Mouse (Mus musculus) embryonic facial prominence, embryonic 13.5 days (tissue): ENCODE measurements around the gene Prr12. TPM values are rescaled to one million over a fixed set of nuclear protein-coding genes. Genes with fewer than 3 reads are reported as not detected.

Experiments
- ATAC-seq: fragments of 200-750 bp; cut with Nextera tagmentation; 2 replicates; pipeline ENCODE4 v1.8.0; 2017; ENCODE audit warnings: low read depth; ENCODE audit not compliant: insufficient number of reproducible peaks, insufficient read depth, low FRiP score, low TSS enrichment
- H3K27ac ChIP-seq: fragments of 300-500 bp; sonication (generic); 2 replicates; pipeline ENCODE4 v1.5.1; 2015; ENCODE audit warnings: moderate library complexity, mild to moderate bottlenecking, inconsistent platforms
- H3K27me3 ChIP-seq: fragments of 300-500 bp; sonication (generic); 2 replicates; pipeline ENCODE4 v1.6.1; 2015; ENCODE audit warnings: mild to moderate bottlenecking, inconsistent platforms
- H3K36me3 ChIP-seq: fragments of 300-500 bp; sonication (generic); 2 replicates; pipeline ENCODE4 v1.6.1; 2015; ENCODE audit warnings: mild to moderate bottlenecking, inconsistent platforms
- H3K4me1 ChIP-seq: fragments of 300-500 bp; sonication (generic); 2 replicates; pipeline ENCODE4 v1.6.1; 2015; ENCODE audit warnings: inconsistent platforms
- H3K4me2 ChIP-seq: fragments of 300-500 bp; sonication (generic); 2 replicates; pipeline ENCODE4 v1.6.1; 2015; ENCODE audit warnings: moderate library complexity, mild to moderate bottlenecking, inconsistent platforms
- H3K4me3 ChIP-seq: fragments of 300-500 bp; sonication (generic); 2 replicates; pipeline ENCODE4 v1.5.1; 2015; ENCODE audit warnings: mild to moderate bottlenecking, inconsistent platforms
- H3K9ac ChIP-seq: fragments of 300-500 bp; sonication (generic); 2 replicates; pipeline ENCODE4 v1.6.1; 2015; ENCODE audit warnings: mild to moderate bottlenecking, inconsistent platforms
- H3K9me3 ChIP-seq: fragments of 300-500 bp; sonication (generic); 2 replicates; pipeline ENCODE4 v1.6.1; 2016; ENCODE audit warnings: inconsistent platforms
- WGBS: fragments of 180-500 bp; shearing (Covaris S2); methylation state at CpG from one replicate; pipeline ENCODE4 v1.1.7; 2015; ENCODE audit warnings: mixed read lengths; 5-methylcytosine and 5-hydroxymethylcytosine counted together
- polyA plus RNA-seq: library from polyadenylated mRNA; unstranded; fragments of >200 nt; fragmentation: Nextera tagmentation; extraction: Ambion mirVana; gene quantifications from 2 replicates; pipeline ENCODE4 v1.2.1, GENCODE M21; 2015

Prr12 gene
- polyA plus RNA-seq, 1 experiment from 2014 or later, result 15.7 TPM

DNA sequence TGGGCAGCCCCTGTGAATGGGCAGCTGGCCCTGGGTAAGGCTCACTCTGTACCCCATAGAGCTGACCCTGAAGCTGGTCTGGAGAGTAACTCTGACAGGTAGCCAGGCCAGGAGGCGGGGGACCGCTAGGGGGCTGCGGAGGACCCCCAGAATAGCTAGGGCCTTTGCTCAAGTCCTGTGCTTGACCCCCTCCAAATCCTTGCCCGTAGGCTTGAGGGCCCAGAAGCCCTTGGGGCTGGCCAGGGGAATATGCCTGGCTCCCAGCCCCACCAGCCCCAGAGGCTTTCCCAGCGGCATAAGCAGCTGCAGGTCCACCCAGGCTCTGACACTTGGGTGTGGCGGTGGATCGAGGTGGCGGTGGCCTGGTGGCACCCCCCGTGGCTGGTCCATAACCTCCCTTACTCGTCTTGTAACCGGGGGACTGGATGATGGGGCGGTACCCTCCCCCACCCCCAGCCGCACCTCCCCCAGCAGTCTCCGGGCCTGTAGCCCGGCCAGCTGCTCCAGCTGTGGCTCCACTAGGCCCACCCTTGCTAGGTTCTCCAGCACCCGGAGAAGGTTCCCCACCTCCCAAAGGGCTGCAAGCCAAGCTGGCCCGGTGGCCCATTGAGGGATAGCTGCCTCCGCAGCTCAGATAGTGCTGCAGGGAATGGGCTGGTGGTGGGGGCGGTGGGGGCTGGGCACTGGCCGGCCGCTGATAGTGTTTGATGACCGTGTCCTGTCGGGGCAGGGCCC, 3.6 kb downstream of the Prr12 start:
- Histone ChIP-seq H3K27me3 (no peaks in the 10 kb centered on the region), H3K9me3 (no peaks in the 10 kb centered on the region), H3K4me2 (no peak overlapping the region), H3K27ac (no peak overlapping the region), H3K36me3 (peaks cover 70% of the 10 kb centered on the region), H3K4me1 (peaks cover 29% of the 10 kb centered on the region), H3K4me3 (no peak overlapping the region), H3K9ac (no peak overlapping the region)
- ATAC-seq, result no peak
- WGBS, result 93% methylated on average over 22 of the region's 23 CpGs

DNA sequence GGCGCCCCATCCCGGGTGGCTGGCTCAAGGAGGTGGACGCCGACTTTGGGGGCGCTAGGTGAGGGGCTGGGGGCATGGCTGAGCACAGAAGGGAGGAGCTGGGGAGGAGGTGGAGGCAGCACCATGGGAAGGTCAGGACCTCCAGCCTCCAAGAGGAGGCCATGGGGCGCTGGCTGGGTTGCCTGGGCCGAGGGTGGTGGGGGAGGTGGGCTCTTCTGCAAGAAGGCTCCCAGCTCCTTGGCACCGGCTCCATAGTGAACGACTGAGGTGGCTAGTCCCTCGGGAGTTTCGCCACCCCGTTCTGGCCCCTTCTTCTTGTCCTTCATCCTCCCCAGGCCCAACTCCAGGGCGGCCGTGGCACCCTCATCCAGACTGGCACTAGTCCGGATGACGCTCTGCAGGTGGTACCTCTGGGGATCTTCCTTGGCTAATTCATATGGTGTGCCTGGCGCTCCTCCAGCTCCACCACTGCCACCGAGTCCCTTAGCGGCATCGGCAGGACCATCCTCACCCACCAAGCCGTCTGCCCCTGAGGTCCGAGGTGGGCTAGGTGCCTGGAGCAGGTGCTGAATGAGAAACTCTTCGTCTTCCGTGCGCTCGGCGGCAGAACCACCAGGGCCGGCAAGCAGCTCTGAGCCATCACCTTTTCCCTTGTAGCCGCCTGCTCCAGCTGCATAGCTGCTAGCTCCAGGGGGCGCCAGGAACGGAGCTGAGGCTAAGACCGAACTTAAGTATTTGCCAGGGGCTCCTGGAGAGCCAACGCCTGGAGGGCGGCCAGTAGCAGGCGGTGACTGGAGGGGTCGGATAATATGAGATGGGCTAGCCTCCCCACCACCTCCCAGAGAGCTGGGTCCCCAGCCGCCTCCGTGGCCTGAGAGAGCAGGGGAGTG, 4.4 kb downstream of the Prr12 start:
- H3K9ac ChIP-seq, result no peak overlapping the region
- no peak overlapping the region for H3K4me3 ChIP-seq
- no peak overlapping the region for H3K27ac ChIP-seq
- H3K27me3 ChIP-seq, result no peaks in the 10 kb centered on the region
- H3K4me1 ChIP-seq, result peaks cover 29% of the 10 kb centered on the region
- no peak overlapping the region for H3K4me2 ChIP-seq
- WGBS, result 93% methylated on average over 38 of the region's 38 CpGs
- no peaks in the 10 kb centered on the region for H3K9me3 ChIP-seq
- no peak for ATAC-seq
- peaks cover 79% of the 10 kb centered on the region for H3K36me3 ChIP-seq

DNA sequence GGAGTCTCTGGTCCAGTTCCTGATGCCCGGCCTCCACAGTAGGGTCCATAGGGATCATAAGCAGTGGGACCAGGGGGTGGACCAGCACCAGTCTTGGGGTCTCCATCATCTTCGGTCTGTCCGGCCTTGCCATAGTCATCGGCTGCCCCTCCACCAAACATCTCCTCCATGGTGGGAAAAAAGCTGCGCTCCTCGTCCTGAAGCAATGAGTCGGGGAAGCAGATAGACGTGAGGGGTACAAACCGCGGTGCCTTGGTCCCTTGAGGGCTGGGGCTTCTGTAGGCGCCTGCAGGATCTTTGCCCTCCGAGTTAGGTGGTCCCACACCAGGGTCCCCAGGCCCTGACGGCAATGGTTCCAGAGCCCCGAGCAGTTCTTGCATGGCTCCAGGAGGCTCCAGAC, 5.2 kb downstream of the Prr12 start:
- no peak for ATAC-seq
- Histone ChIP-seq H3K36me3 (peaks cover 86% of the 10 kb centered on the region), H3K4me2 (no peak overlapping the region), H3K27me3 (no peaks in the 10 kb centered on the region), H3K27ac (no peak overlapping the region), H3K9ac (no peak overlapping the region), H3K4me3 (no peak overlapping the region), H3K9me3 (no peaks in the 10 kb centered on the region), H3K4me1 (peaks cover 29% of the 10 kb centered on the region)
- WGBS, result 94% methylated on average over 14 of the region's 14 CpGs

DNA sequence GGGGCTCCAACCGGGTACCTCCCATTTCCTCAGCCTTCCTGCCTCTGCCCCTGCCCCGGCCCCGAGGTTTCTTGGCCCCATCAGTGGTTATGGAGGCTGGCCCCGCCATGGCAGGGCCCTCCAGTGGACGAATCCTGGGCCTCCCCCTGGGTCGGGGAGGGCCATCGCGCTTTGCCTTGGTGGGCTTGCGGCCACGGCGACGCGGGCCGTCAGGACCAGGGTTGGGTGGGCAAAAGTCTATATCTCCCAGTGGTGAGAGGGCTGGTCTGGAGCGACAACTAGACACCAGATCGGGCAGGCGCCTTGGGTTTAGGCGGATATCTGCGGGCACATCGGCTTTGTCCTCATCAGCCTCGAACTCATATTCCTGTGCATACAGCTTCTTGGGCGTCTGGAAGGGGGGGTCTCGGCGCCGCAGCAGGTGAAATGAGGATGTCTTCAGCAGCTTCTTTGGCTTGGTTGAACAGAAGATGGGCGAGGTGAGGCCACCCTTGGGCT, 5.8 kb downstream of the Prr12 start:
- no peak for ATAC-seq
- Histone ChIP-seq H3K4me1 (peaks cover 28% of the 10 kb centered on the region), H3K36me3 (peaks cover 92% of the 10 kb centered on the region), H3K9ac (0 out of 2 replicates have a peak overlapping the region, but pooled peaks have one; percentile 40), H3K4me2 (no peak overlapping the region), H3K27me3 (no peaks in the 10 kb centered on the region), H3K27ac (no peak overlapping the region), H3K4me3 (no peak overlapping the region), H3K9me3 (no peaks in the 10 kb centered on the region)
- WGBS, result 92% methylated on average over 26 of the region's 26 CpGs

DNA sequence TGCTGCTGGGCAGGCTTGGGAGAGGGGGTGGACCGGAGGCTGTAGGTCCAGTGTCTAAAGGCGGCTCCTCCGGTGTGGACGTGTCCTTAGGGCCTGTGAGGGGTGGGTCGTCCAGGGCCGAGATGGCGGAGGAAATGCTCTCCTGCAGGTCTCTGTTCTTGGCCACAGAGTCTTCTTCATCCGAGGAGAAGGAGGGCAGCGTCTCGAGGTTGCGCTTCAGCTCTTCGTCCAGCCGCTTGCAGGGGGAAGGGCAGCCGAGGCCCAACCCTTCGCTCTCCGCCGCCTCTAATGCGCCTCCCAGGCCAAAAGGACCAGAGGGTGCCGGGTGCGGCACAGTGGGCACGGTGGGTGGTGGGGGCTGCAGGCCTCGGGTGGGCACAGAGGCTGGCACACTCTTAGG, 6.9 kb downstream of the Prr12 start:
- Histone ChIP-seq H3K4me2 (no peak overlapping the region), H3K9ac (no peak overlapping the region), H3K9me3 (no peaks in the 10 kb centered on the region), H3K27ac (no peak overlapping the region), H3K4me3 (no peak overlapping the region), H3K27me3 (no peaks in the 10 kb centered on the region), H3K4me1 (peaks cover 16% of the 10 kb centered on the region; the same call in 1 of the 2 replicates), H3K36me3 (peaks cover 100% of the 10 kb centered on the region)
- WGBS, result 95% methylated on average over 22 of the region's 22 CpGs
- no peak for ATAC-seq

DNA sequence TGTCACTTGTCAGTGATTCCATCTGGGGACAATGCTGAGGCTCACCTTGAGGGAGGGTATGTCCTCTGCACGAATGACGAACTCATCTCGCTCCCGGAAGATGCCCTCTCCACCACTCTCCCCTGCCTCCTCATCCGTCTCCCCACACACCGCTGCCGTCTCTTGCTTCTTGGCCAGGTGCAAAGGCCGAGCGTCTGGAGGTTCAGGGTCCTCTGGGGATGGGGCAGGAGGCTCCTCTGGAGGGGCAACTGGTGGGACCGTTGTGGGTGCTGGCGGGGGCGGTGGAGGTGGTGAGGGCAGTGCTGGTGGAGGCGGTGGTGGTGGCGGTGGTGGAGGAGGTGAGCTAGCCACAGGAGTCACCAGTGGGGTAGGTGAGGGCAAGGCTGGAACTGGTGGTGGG, 9.4 kb downstream of the Prr12 start:
- no peak for ATAC-seq
- Histone ChIP-seq H3K27me3 (no peaks in the 10 kb centered on the region), H3K9me3 (no peaks in the 10 kb centered on the region), H3K4me2 (no peak overlapping the region), H3K27ac (no peak overlapping the region), H3K4me3 (no peak overlapping the region), H3K9ac (no peak overlapping the region), H3K36me3 (peaks cover 99% of the 10 kb centered on the region), H3K4me1 (0 out of 2 replicates have a peak, but pooled peaks cover 6% of the 10 kb centered on the region)
- WGBS, result 96% methylated on average over 14 of the region's 14 CpGs

DNA sequence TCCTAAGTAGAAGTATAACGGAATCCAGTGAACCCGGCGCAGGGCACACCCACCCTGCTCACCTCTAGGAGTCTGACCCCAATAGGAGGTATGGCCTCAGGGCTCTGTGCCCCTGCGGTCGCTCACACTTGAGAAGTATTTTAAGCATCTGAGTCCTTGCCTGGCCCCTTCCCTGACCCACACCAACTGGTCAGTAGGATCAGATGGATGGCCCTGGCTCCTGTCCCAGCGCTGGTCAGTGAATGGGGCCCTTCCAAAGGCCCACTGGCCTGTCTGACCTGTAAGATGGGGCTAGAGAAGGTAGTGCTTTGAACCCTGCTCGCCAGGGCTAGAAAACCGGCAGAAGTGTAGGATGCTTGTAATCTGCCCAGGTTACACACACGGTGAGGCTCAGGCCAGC, 11.8 kb downstream of the Prr12 start:
- no peak for ATAC-seq
- 87% methylated on average over 9 of the region's 9 CpGs for WGBS
- H3K9ac ChIP-seq, result no peak overlapping the region

DNA sequence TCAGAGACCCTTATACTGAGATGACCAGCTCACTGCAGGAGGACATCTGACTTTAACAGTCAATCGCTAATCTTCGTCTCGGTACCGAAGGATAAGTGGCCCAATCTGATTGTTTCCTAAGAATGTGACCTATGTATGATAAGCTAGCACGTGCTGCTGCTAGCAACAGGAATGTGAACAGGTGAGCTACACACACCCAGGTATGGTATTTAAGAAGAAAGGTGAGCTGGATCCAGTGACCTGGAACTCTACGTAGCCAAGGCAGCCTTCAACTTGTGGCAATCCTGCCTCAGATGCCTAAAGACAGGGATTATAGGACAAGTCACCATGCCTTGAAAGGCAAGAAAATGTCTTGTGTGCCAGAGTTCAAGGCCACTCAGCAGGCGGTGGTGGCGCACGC, 14.3 kb downstream of the Prr12 start:
- H3K9ac ChIP-seq, result no peak overlapping the region
- no peaks in the 10 kb centered on the region for H3K27me3 ChIP-seq
- H3K4me2 ChIP-seq, result no peak overlapping the region
- no peak for ATAC-seq
- H3K36me3 ChIP-seq, result peaks cover 99% of the 10 kb centered on the region
- H3K4me3 ChIP-seq, result no peak overlapping the region
- no peak overlapping the region for H3K27ac ChIP-seq
- 93% methylated on average over 9 of the region's 9 CpGs for WGBS
- H3K9me3 ChIP-seq, result no peaks in the 10 kb centered on the region
- no peaks in the 10 kb centered on the region for H3K4me1 ChIP-seq

More for the DNA sequence above, 11.8 kb downstream of the Prr12 start:
- no peaks in the 10 kb centered on the region for H3K4me1 ChIP-seq
- H3K4me2 ChIP-seq, result no peak overlapping the region
- H3K27me3 ChIP-seq, result no peaks in the 10 kb centered on the region
- H3K4me3 ChIP-seq, result no peak overlapping the region
- no peaks in the 10 kb centered on the region for H3K9me3 ChIP-seq
- no peak overlapping the region for H3K27ac ChIP-seq
- H3K36me3 ChIP-seq, result peaks cover 99% of the 10 kb centered on the region

DNA sequence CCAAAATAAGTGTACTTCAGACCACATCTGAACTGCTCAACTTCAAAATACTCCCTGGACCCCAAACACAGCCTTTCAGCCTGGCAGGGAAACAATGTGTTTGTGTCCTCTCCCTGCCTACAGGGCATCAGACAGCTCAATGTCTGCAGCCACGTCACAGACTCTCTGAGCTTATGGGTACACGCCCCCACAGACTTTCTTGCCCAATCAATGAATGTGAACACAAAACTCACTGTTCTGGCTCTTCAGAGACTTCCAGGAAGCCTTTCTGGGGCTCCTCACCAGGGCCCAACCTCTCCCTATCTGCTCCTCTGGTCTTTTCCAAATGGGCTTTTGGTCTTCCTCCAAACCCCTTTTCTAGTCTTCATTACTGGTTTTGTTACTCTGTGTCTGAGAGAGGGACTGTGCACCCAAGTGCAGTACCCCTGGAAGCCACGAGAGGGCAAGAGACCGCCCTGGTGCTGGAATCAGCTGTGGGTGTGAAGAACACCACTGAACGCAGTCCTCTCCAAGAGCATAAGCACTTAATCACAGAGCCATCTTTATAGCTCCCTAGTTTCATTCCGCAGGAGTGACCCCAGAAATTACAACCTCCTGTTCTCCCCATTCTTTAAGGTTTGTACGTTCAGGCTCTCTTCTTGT, 14.8 kb downstream of the Prr12 start:
- WGBS, result 73% methylated on average over 7 of the region's 7 CpGs
- Histone ChIP-seq H3K9ac (no peak overlapping the region), H3K4me1 (no peaks in the 10 kb centered on the region), H3K27ac (no peak overlapping the region), H3K9me3 (no peaks in the 10 kb centered on the region), H3K4me2 (no peak overlapping the region), H3K36me3 (peaks cover 99% of the 10 kb centered on the region), H3K4me3 (no peak overlapping the region), H3K27me3 (no peaks in the 10 kb centered on the region)
- no peak for ATAC-seq

DNA sequence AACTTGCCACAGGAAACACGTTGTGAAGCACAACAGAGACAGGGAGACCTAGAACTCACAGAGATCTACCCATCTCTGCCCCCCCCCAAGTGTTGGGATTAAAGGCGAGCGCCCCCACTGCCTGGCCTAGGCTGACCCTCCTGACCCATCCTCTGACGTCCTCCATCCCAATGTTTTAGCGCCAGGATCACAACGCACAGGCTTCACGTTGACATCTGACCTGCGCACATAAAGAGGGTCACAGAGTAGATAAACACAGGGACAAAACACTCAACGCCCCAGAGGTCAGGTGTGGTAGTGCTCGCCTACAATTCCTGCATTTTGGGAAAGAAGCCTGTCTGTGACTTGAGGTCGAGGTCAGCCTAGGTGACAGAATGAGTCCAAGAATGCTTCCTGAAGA, 16.0 kb downstream of the Prr12 start:
- H3K9ac ChIP-seq, result no peak overlapping the region
- no peak overlapping the region for H3K4me2 ChIP-seq
- H3K27me3 ChIP-seq, result no peaks in the 10 kb centered on the region
- no peak for ATAC-seq
- no peak overlapping the region for H3K27ac ChIP-seq
- 86% methylated on average over 11 of the region's 11 CpGs for WGBS
- no peak overlapping the region for H3K4me3 ChIP-seq
- no peaks in the 10 kb centered on the region for H3K4me1 ChIP-seq
- peaks cover 99% of the 10 kb centered on the region for H3K36me3 ChIP-seq
- no peaks in the 10 kb centered on the region for H3K9me3 ChIP-seq

DNA sequence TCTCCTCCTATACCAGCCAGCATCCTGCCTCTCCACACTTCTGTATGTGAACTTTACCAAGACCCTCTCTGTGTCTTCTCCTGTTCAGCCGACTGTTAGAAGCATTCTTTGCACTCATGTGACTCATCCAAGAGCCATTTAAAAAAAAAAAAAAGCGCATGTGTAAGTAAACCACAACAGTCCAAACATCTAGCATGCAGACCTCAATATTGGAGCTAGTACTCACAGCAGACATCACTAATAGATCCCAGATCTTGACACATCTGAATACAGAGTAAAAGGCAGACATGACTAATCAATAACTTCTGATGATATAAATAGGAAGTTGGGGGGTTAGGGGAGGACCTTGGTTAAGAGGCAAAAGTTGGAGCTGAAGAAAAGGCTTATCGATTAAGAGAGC, 17.1 kb downstream of the Prr12 start:
- Histone ChIP-seq H3K4me3 (no peak overlapping the region), H3K9me3 (no peaks in the 10 kb centered on the region), H3K27ac (no peak overlapping the region), H3K9ac (no peak overlapping the region), H3K4me1 (no peaks in the 10 kb centered on the region), H3K36me3 (peaks cover 99% of the 10 kb centered on the region), H3K4me2 (no peak overlapping the region), H3K27me3 (no peaks in the 10 kb centered on the region)
- ATAC-seq, result no peak
- 75% methylated on average over 3 of the region's 3 CpGs for WGBS
